Mouse (Mus musculus): ENCODE data around the gene Gfra1. TPM values are rescaled to one million over a fixed set of nuclear protein-coding genes. Genes with fewer than 3 reads are reported as not detected.
A peak's percentile ranks its signal among the peaks of the same experiment; 100 is the strongest.

Gfra1 gene
- total and polyA plus RNA-seq, 2 experiments from 2014 or later = 23.5 to 48.9 TPM

- DNase-seq (no peak), ATAC-seq (no peak)
- H3K27me3 ChIP-seq (ENCODE audit: insufficient read depth, low read length) = no peaks in the 10 kb centered on the region
- no peaks in the 10 kb centered on the region for H3K9me3 ChIP-seq (ENCODE audit: low read length)
- 88% methylated on average over 5 of the region's 5 CpGs for WGBS
- no peak overlapping the region for H3K4me2 ChIP-seq (ENCODE audit: low read depth)
- no peaks in the 10 kb centered on the region for H3K4me1 ChIP-seq (ENCODE audit: insufficient read depth)
- no peak overlapping the region for H3K4me3 ChIP-seq (ENCODE audit: low read depth, low read length)
- H3K27ac ChIP-seq (ENCODE audit: low read depth, low read length) = no peak overlapping the region
- TF ChIP-seq CTCF (IDR thresholded peaks at IDR 0.05; ENCODE audit: low read depth) = no peak
- no peak overlapping the region for H3K9ac ChIP-seq
- H3K36me3 ChIP-seq (ENCODE audit: insufficient read depth) = no peaks in the 10 kb centered on the region
Observed at GRCm38 (mm10) chr19:58432840-58433239, 22.9 kb downstream of the Gfra1 start.

DNA sequence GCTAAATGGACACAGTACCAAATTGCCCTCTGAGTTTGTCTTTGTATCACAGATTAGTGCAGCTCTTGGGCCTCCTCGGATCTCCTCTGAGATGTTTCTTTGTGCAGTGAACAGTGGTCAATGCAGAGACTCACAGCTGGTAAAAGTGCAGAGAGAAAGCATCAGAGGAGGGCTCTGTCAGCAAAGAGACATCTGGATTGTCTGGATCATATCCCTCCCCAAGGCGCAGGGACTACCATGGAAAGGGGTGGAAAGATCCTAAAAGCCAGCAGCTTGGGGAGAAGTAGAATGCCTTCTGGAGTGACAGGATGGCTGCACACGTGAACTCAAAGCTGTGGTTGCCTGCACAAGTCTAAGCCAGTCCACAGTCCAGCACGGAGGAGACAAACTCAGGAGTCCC, 27.2 kb downstream of the Gfra1 start:
- no peak for TF ChIP-seq CTCF (IDR thresholded peaks at IDR 0.05; ENCODE audit: low read depth)
- Histone ChIP-seq H3K36me3 (ENCODE audit: insufficient read depth) (no peaks in the 10 kb centered on the region), H3K27me3 (ENCODE audit: insufficient read depth, low read length) (no peaks in the 10 kb centered on the region), H3K4me1 (ENCODE audit: insufficient read depth) (no peaks in the 10 kb centered on the region), H3K9me3 (ENCODE audit: low read length) (no peaks in the 10 kb centered on the region), H3K4me2 (ENCODE audit: low read depth) (no peak overlapping the region), H3K9ac (no peak overlapping the region), H3K4me3 (ENCODE audit: low read depth, low read length) (no peak overlapping the region), H3K27ac (ENCODE audit: low read depth, low read length) (no peak overlapping the region)
- DNase-seq = no peak
- 80% methylated on average over 4 of the region's 4 CpGs for WGBS
- no peak for ATAC-seq

DNA sequence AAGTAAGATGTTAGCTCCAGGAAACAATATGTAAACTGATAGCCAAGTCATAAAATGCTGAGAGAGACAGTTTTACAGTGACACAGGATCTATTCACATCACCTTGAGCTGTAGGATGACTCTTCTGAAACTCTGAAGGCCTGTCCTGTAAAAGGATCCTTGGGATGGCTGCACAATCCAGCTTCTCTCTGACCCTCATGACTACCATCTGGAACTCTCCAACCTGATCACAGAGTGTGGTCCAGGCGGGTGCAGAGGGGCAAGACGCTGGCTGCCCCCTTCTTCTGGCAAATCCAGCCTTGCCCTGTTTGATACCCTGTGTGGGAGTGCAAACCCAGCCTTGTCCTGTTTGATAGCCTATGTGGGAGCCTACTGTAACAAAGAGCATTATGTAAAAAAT, 28.4 kb downstream of the Gfra1 start:
- WGBS = 90% methylated on average over 2 of the region's 2 CpGs
- TF ChIP-seq CTCF (IDR thresholded peaks at IDR 0.05; ENCODE audit: low read depth) = no peak
- H3K4me2 ChIP-seq (ENCODE audit: low read depth) = no peak overlapping the region
- H3K9me3 ChIP-seq (ENCODE audit: low read length) = no peaks in the 10 kb centered on the region
- H3K4me3 ChIP-seq (ENCODE audit: low read depth, low read length) = no peak overlapping the region
- no peaks in the 10 kb centered on the region for H3K36me3 ChIP-seq (ENCODE audit: insufficient read depth)
- no peak overlapping the region for H3K27ac ChIP-seq (ENCODE audit: low read depth, low read length)
- ATAC-seq = no peak
- DNase-seq = no peak
- no peak overlapping the region for H3K9ac ChIP-seq
- H3K4me1 ChIP-seq (ENCODE audit: insufficient read depth) = no peaks in the 10 kb centered on the region
- no peaks in the 10 kb centered on the region for H3K27me3 ChIP-seq (ENCODE audit: insufficient read depth, low read length)

- Histone ChIP-seq H3K27me3 (ENCODE audit: insufficient read depth, low read length) (no peaks in the 10 kb centered on the region), H3K9ac (no peak overlapping the region), H3K9me3 (ENCODE audit: low read length) (no peaks in the 10 kb centered on the region), H3K4me1 (ENCODE audit: insufficient read depth) (no peaks in the 10 kb centered on the region), H3K36me3 (ENCODE audit: insufficient read depth) (no peaks in the 10 kb centered on the region), H3K4me3 (ENCODE audit: low read depth, low read length) (no peak overlapping the region), H3K27ac (ENCODE audit: low read depth, low read length) (no peak overlapping the region), H3K4me2 (ENCODE audit: low read depth) (no peak overlapping the region)
- 95% methylated on average over 2 of the region's 2 CpGs for WGBS
- no peak for TF ChIP-seq CTCF (IDR thresholded peaks at IDR 0.05; ENCODE audit: low read depth)
- ATAC-seq = no peak
- no peak for DNase-seq
Observed at GRCm38 (mm10) chr19:58424928-58425327, 30.8 kb downstream of the Gfra1 start.

DNA sequence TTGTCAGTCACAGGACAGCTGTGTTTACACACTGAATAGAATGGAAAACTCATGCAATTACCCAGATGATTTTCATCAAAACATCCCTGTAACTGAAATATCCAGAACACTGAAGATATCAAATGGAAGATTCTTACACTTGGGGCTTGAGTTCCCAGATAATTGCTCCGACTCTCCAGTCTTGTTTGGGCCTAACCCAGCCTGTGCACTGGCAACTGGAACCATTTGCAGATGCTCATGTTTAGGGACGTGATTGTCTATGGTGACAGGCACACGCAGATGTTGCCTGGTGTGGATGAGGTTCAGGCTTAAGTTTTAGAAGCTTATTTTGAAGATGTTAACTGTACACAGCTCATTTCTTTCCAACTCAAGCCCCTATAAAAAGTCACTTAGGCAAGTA, 31.5 kb downstream of the Gfra1 start:
- no peaks in the 10 kb centered on the region for H3K4me1 ChIP-seq (ENCODE audit: insufficient read depth)
- no peaks in the 10 kb centered on the region for H3K27me3 ChIP-seq (ENCODE audit: insufficient read depth, low read length)
- ATAC-seq (peak; percentile 51; the same call in 1 of the 2 replicates), DNase-seq (no peak)
- H3K9ac ChIP-seq = no peak overlapping the region
- TF ChIP-seq CTCF (IDR thresholded peaks at IDR 0.05; ENCODE audit: low read depth) = no peak
- H3K4me3 ChIP-seq (ENCODE audit: low read depth, low read length) = no peak overlapping the region
- H3K4me2 ChIP-seq (ENCODE audit: low read depth) = no peak overlapping the region
- H3K36me3 ChIP-seq (ENCODE audit: insufficient read depth) = no peaks in the 10 kb centered on the region
- no peaks in the 10 kb centered on the region for H3K9me3 ChIP-seq (ENCODE audit: low read length)
- H3K27ac ChIP-seq (ENCODE audit: low read depth, low read length) = no peak overlapping the region
- 72% methylated on average over 3 of the region's 3 CpGs for WGBS

- Histone ChIP-seq H3K36me3 (ENCODE audit: insufficient read depth) (no peaks in the 10 kb centered on the region), H3K9me3 (ENCODE audit: low read length) (no peaks in the 10 kb centered on the region), H3K4me1 (ENCODE audit: insufficient read depth) (no peaks in the 10 kb centered on the region), H3K4me2 (ENCODE audit: low read depth) (no peak overlapping the region), H3K4me3 (ENCODE audit: low read depth, low read length) (no peak overlapping the region), H3K9ac (no peak overlapping the region), H3K27me3 (ENCODE audit: insufficient read depth, low read length) (no peaks in the 10 kb centered on the region), H3K27ac (ENCODE audit: low read depth, low read length) (no peak overlapping the region)
- DNase-seq (no peak), ATAC-seq (no peak)
- 85% methylated on average over 4 of the region's 4 CpGs for WGBS
- no peak for TF ChIP-seq CTCF (IDR thresholded peaks at IDR 0.05; ENCODE audit: low read depth)
Observed at GRCm38 (mm10) chr19:58422916-58423493, 32.7 kb downstream of the Gfra1 start.

DNA sequence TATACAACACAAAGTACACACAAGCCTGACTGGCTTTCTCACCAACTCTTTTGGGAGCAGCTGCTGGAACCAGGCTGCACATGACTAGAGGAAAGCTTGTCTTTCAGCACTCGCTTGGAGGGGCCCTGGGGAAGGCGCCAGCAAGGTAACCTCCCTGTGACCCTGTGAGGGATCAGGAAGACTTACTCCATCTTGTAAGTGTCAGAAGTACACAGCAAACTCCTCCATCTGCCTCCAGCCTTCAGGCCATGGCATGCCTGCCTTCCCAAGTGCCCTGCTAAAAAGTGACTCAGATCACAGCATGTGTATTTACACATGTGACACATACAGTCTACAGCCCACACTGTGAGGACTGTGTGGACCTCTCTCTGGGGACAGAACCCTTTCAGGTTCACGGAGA, 36.0 kb downstream of the Gfra1 start:
- WGBS = 60% methylated on average over 3 of the region's 3 CpGs
- Histone ChIP-seq H3K4me2 (ENCODE audit: low read depth) (no peak overlapping the region), H3K4me3 (ENCODE audit: low read depth, low read length) (no peak overlapping the region), H3K27me3 (ENCODE audit: insufficient read depth, low read length) (no peaks in the 10 kb centered on the region), H3K36me3 (ENCODE audit: insufficient read depth) (no peaks in the 10 kb centered on the region), H3K9me3 (ENCODE audit: low read length) (no peaks in the 10 kb centered on the region), H3K27ac (ENCODE audit: low read depth, low read length) (no peak overlapping the region), H3K4me1 (ENCODE audit: insufficient read depth) (no peaks in the 10 kb centered on the region), H3K9ac (no peak overlapping the region)
- TF ChIP-seq CTCF (IDR thresholded peaks at IDR 0.05; ENCODE audit: low read depth) = no peak
- DNase-seq = no peak
- ATAC-seq = no peak
